Mouse (Mus musculus) CH12.LX (cell line): Measurements from ENCODE around the gene Igfbp1. TPM values are rescaled to one million over a fixed set of nuclear protein-coding genes. Genes with fewer than 3 reads are reported as not detected.

Experiments
- DNase-seq: peaks from one replicate; pipeline ENCODE4 v3.0.0-alpha.2; 2013; ENCODE audit errors: extremely low read depth
- H3K27ac ChIP-seq: 2 replicates; pipeline ENCODE4 v1.5.1; 2012; ENCODE audit warnings: low read depth, mild to moderate bottlenecking, control low read depth, moderate library complexity; ENCODE audit not compliant: insufficient read depth
- H3K27me3 ChIP-seq: replicated peaks from 2 replicates; pipeline ENCODE3; 2012; ENCODE audit warnings: inconsistent platforms
- H3K36me3 ChIP-seq, 2 experiments: replicated peaks in 1 of 2; 2 replicates each; pipeline versions ENCODE3 to v1.6.1; 2012; ENCODE audit warnings: inconsistent platforms in 1 of 2, low read length in 1 of 2, mild to moderate bottlenecking in 1 of 2, mixed read lengths in 1 of 2, moderate library complexity in 1 of 2; ENCODE audit not compliant: control insufficient read depth in 1 of 2, insufficient read depth in 1 of 2
- H3K4me1 ChIP-seq, 2 experiments: 2 replicates each; pipeline ENCODE4 v1.6.1; 2012; ENCODE audit warnings: inconsistent platforms in 1 of 2, moderate library complexity in 1 of 2; ENCODE audit not compliant: insufficient read depth in 2 of 2, control insufficient read depth in 1 of 2
- H3K4me2 ChIP-seq: 2 replicates; pipeline ENCODE4 v1.6.1; 2012; ENCODE audit warnings: low read depth, mild to moderate bottlenecking, control low read depth; ENCODE audit not compliant: poor library complexity, insufficient read depth, severe bottlenecking
- H3K4me3 ChIP-seq, 3 experiments: fragments of 150-350 bp in 1 of 3; sonication (generic) in 1 of 3; replicated peaks in 1 of 3; 2 replicates each; pipeline versions ENCODE3 to v1.5.1; 2011 to 2012; ENCODE audit warnings: low read depth in 2 of 3, low read length in 2 of 3, mild to moderate bottlenecking in 2 of 3, moderate library complexity in 2 of 3, control low read depth in 1 of 3, improper control_type of control experiment in 1 of 3, inconsistent platforms in 1 of 3, mixed read lengths in 1 of 3; ENCODE audit not compliant: poor library complexity in 1 of 3
- H3K79me2 ChIP-seq: replicated peaks from 2 replicates; pipeline ENCODE4 v1.6.1; 2012; ENCODE audit warnings: mild to moderate bottlenecking, moderate library complexity; ENCODE audit not compliant: control insufficient read depth, poor library complexity, insufficient read depth, severe bottlenecking; ENCODE audit errors: extremely low read depth
- H3K9ac ChIP-seq: 2 replicates; pipeline ENCODE4 v1.6.1; 2012; ENCODE audit warnings: low read depth, mild to moderate bottlenecking, control low read depth, moderate library complexity; ENCODE audit not compliant: insufficient read depth
- H3K9me3 ChIP-seq: replicated peaks from 2 replicates; pipeline ENCODE3; 2012; ENCODE audit warnings: low read length, inconsistent platforms, mixed read lengths
- BHLHE40 ChIP-seq: IDR thresholded peaks from 2 replicates; pipeline ENCODE4 v1.6.1; 2011; ENCODE audit warnings: mild to moderate bottlenecking, low read depth, low read length, improper control_type of control experiment
- CTCF ChIP-seq, 2 experiments: IDR thresholded peaks in 1 of 2; conservative IDR thresholded peaks in 1 of 2; 2 replicates each; pipeline ENCODE4 v1.5.1; 2011 to 2012; ENCODE audit warnings: low read depth in 2 of 2, low read length in 2 of 2, improper control_type of control experiment in 1 of 2, inconsistent platforms in 1 of 2, mild to moderate bottlenecking in 1 of 2, moderate library complexity in 1 of 2
- E2F4 ChIP-seq: IDR thresholded peaks from 2 replicates; pipeline ENCODE4 v1.6.1; 2011; ENCODE audit warnings: low read depth, low read length, improper control_type of control experiment; ENCODE audit not compliant: insufficient replicate concordance
- EP300 ChIP-seq: IDR thresholded peaks from 2 replicates; pipeline ENCODE4 v1.6.1; 2011; ENCODE audit warnings: low read length, improper control_type of control experiment
- ETS1 ChIP-seq: conservative IDR thresholded peaks from 2 replicates; pipeline ENCODE4 v1.6.1; 2012; ENCODE audit warnings: low read depth, mild to moderate bottlenecking, inconsistent platforms, low read length, improper control_type of control experiment, moderate library complexity
- GABPA ChIP-seq: IDR thresholded peaks from 2 replicates; pipeline ENCODE4 v1.6.1; 2012; ENCODE audit warnings: low read depth, low read length, improper control_type of control experiment, inconsistent platforms; ENCODE audit not compliant: insufficient replicate concordance
- HCFC1 ChIP-seq: IDR thresholded peaks from 2 replicates; pipeline ENCODE4 v1.6.1; 2012; ENCODE audit warnings: low read depth, mild to moderate bottlenecking, inconsistent platforms, low read length, improper control_type of control experiment
- IRF4 ChIP-seq: IDR thresholded peaks from 2 replicates; pipeline ENCODE4 v1.6.1; 2014; ENCODE audit warnings: low read depth, mild to moderate bottlenecking, inconsistent platforms, low read length, improper control_type of control experiment
- JUND ChIP-seq: conservative IDR thresholded peaks from 2 replicates; pipeline ENCODE4 v1.6.1; 2011; ENCODE audit warnings: low read depth, low read length, improper control_type of control experiment
- KAT2A ChIP-seq: IDR thresholded peaks from 2 replicates; pipeline ENCODE4 v1.6.1; 2012; ENCODE audit warnings: low read length, improper control_type of control experiment, inconsistent platforms; ENCODE audit not compliant: insufficient replicate concordance
- MAZ ChIP-seq: IDR thresholded peaks from 2 replicates; pipeline ENCODE4 v1.6.1; 2012; ENCODE audit warnings: low read depth, mild to moderate bottlenecking, inconsistent platforms, low read length, improper control_type of control experiment, moderate library complexity
- MXI1 ChIP-seq: IDR thresholded peaks from 2 replicates; pipeline ENCODE4 v1.6.1; 2011; ENCODE audit warnings: mild to moderate bottlenecking, low read depth, low read length, improper control_type of control experiment
- MYC ChIP-seq: IDR thresholded peaks from 2 replicates; pipeline ENCODE4 v1.6.1; 2011; ENCODE audit warnings: low read depth, mild to moderate bottlenecking, improper control_type of control experiment, low read length
- NELFE ChIP-seq: IDR thresholded peaks from 2 replicates; pipeline ENCODE4 v1.6.1; 2011; ENCODE audit warnings: low read depth, low read length, improper control_type of control experiment
- NRF1 ChIP-seq: IDR thresholded peaks from 2 replicates; pipeline ENCODE4 v1.6.1; 2014; ENCODE audit warnings: low read depth, mild to moderate bottlenecking, inconsistent platforms, low read length, improper control_type of control experiment, moderate library complexity
- PAX5 ChIP-seq: IDR thresholded peaks from 2 replicates; pipeline ENCODE4 v1.6.1; 2012; ENCODE audit warnings: low read length, inconsistent platforms, mixed read lengths
- POLR2AphosphoS2 ChIP-seq: IDR thresholded peaks from 2 replicates; pipeline ENCODE4 v1.6.1; 2011; ENCODE audit warnings: low read depth, low read length, improper control_type of control experiment
- RAD21 ChIP-seq: IDR thresholded peaks from 2 replicates; pipeline ENCODE4 v1.6.1; 2011; ENCODE audit warnings: low read depth, mild to moderate bottlenecking, low read length, improper control_type of control experiment, moderate library complexity
- RCOR1 ChIP-seq: conservative IDR thresholded peaks from 2 replicates; pipeline ENCODE4 v1.6.1; 2012; ENCODE audit warnings: low read depth, mild to moderate bottlenecking, inconsistent platforms, low read length, improper control_type of control experiment
- SIN3A ChIP-seq: IDR thresholded peaks from 2 replicates; pipeline ENCODE4 v1.6.1; 2012; ENCODE audit warnings: low read length, improper control_type of control experiment, inconsistent platforms
- SMC3 ChIP-seq: IDR thresholded peaks from 2 replicates; pipeline ENCODE4 v1.6.1; 2011; ENCODE audit warnings: low read depth, low read length, improper control_type of control experiment
- TBP ChIP-seq: conservative IDR thresholded peaks from 2 replicates; pipeline ENCODE4 v1.6.1; 2011; ENCODE audit warnings: low read depth, low read length, improper control_type of control experiment
- TCF12 ChIP-seq: IDR thresholded peaks from 2 replicates; pipeline ENCODE4 v1.6.1; 2014; ENCODE audit warnings: low read depth, mild to moderate bottlenecking, inconsistent platforms, low read length, improper control_type of control experiment
- UBTF ChIP-seq: IDR thresholded peaks from 2 replicates; pipeline ENCODE4 v1.6.1; 2012; ENCODE audit warnings: low read depth, mild to moderate bottlenecking, inconsistent platforms, low read length, improper control_type of control experiment, moderate library complexity
- USF2 ChIP-seq: conservative IDR thresholded peaks from 2 replicates; pipeline ENCODE4 v1.6.1; 2011; ENCODE audit warnings: low read depth, low read length, improper control_type of control experiment
- ZKSCAN1 ChIP-seq: IDR thresholded peaks from 2 replicates; pipeline ENCODE4 v1.6.1; 2012; ENCODE audit warnings: low read depth, inconsistent platforms, low read length, improper control_type of control experiment, borderline replicate concordance
- dilution Hi-C: fragments of 300-500 bp; cut with MboI; formaldehyde crosslinking; loops from 2 replicates; pipeline ENCODE4 v1.14.3; 2020; ENCODE audit warnings: low sequenced_read_pairs; ENCODE audit not compliant: extremely low pct_unique_long_range_greater_than_20kb, extremely low pct_ligation_motif_present
- in situ Hi-C: fragments of 300-500 bp; cut with MboI; formaldehyde crosslinking; loops from 3 replicates; pipeline ENCODE4 v1.14.3; 2019; ENCODE audit warnings: low sequenced_read_pairs, low pct_ligation_motif_present, low pct_unique_long_range_greater_than_20kb, mixed read lengths
- polyA plus RNA-seq: library from polyadenylated mRNA; unstranded; fragments of >175 nt; gene quantifications from 2 replicates; pipeline ENCODE4 v1.2.1, GENCODE M21; 2012; ENCODE audit warnings: low read depth; ENCODE audit not compliant: insufficient read length
- total RNA-seq, 2 experiments: library from RNA; depleted of rRNA; stranded (reverse); fragments of 300-350 nt in 1 of 2; fragments of >200 nt in 1 of 2; gene quantifications; 2 replicates each; pipeline ENCODE4 v1.2.3; 2012 to 2014

Igfbp1 gene
- total and polyA plus RNA-seq, 3 experiments, result not detected

DNA sequence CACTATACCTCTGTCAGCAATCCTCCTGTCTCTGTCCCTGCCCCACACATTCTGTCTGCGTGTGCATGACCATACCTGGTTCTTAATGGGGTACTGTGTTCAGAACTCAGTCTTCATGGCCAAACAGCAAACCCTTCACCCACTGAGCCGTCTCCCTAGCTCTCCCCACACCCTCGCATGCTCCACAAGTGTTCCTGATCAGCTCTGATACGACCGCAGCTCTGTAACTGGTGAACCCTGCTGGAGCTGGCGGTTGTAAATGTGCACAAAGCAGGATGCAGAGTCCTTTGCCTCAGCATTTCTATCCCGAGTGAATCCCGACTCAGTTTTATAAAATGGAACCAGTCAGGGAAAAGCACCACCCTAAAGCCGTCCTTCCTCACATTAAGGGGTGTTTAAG is 6.3 kb downstream of the Igfbp1 start:
- no peak overlapping the region for H3K9ac ChIP-seq
- H3K4me2 ChIP-seq, result no peak overlapping the region
- peaks cover 26% of the 10 kb centered on the region for H3K9me3 ChIP-seq
- H3K27ac ChIP-seq, result no peak overlapping the region
- H3K4me3 ChIP-seq, result no peak overlapping the region
- TF ChIP-seq EP300, result no peak
- TF ChIP-seq MYC, result no peak
- no peak for TF ChIP-seq ZKSCAN1
- no peak for TF ChIP-seq NELFE
- TF ChIP-seq TCF12, result no peak
- no peak for TF ChIP-seq MAZ
- TF ChIP-seq JUND, result no peak
- TF ChIP-seq NRF1, result no peak
- no peak for DNase-seq
- in situ Hi-C loops, result loop anchor here (25.0 kb wide), 1 partner anchor 1033 kb away; no protein-coding TSS in a partner anchor
- peaks cover 30% of the 10 kb centered on the region for H3K27me3 ChIP-seq
- H3K4me1 ChIP-seq, result no peaks in the 10 kb centered on the region
- dilution Hi-C loops, result no loop called here
- H3K36me3 ChIP-seq, result no peaks in the 10 kb centered on the region
- no peaks in the 10 kb centered on the region for H3K79me2 ChIP-seq

DNA sequence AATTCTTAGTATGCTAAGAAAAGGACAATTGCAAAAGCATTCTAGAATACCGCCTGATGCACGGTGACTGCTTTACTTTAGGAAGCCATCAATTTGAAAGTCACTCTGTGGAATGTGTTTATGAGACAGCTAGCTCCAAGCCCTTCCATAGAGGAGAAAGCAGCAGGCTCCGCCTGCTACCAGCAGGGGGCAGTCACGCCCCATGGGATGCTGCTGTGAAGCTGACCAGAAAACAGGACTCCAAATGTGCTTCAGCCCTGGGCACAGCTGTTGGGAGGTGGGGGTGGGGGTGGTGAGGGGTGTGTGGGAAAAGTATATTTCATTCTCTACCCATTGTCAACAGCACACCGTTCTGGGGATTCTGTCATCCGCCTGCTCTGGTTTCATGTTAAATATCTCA is 12.8 kb downstream of the Igfbp1 start:
- dilution Hi-C loops, result no loop called here
- DNase-seq, result peak; percentile 41
- in situ Hi-C loops, result loop anchor here (25.0 kb wide), 1 partner anchor 1027 kb away; no protein-coding TSS in a partner anchor

GRCm38 (mm10) chr11:7211211-7211610 is 13.6 kb downstream of the Igfbp1 start:
- Histone ChIP-seq H3K4me3 (no peak overlapping the region), H3K4me1 (no peaks in the 10 kb centered on the region), H3K79me2 (no peaks in the 10 kb centered on the region), H3K27ac (no peak overlapping the region), H3K27me3 (peaks cover 4% of the 10 kb centered on the region), H3K9ac (no peak overlapping the region), H3K4me2 (no peak overlapping the region), H3K9me3 (peaks cover 46% of the 10 kb centered on the region), H3K36me3 (no peaks in the 10 kb centered on the region)
- in situ Hi-C loops (loop anchor here (25.0 kb wide), 1 partner anchor 1026 kb away; no protein-coding TSS in a partner anchor), dilution Hi-C loops (no loop called here)
- no peak for DNase-seq
- TF ChIP-seq TBP (no peak), MYC (no peak), BHLHE40 (no peak), UBTF (no peak), RCOR1 (no peak), HCFC1 (no peak), E2F4 (no peak), PAX5 (no peak), ETS1 (no peak), JUND (no peak), KAT2A (no peak), SIN3A (no peak), POLR2AphosphoS2 (no peak), USF2 (no peak), MXI1 (no peak), IRF4 (no peak), TCF12 (no peak)

More for the DNA sequence above, 12.8 kb downstream of the Igfbp1 start:
- no peak overlapping the region for H3K4me2 ChIP-seq
- peaks cover 50% of the 10 kb centered on the region for H3K9me3 ChIP-seq
- H3K4me1 ChIP-seq, result no peaks in the 10 kb centered on the region
- no peak overlapping the region for H3K27ac ChIP-seq
- no peaks in the 10 kb centered on the region for H3K36me3 ChIP-seq
- TF ChIP-seq SMC3, result peak; percentile 67
- peak; percentile 77 for TF ChIP-seq RAD21
- TF ChIP-seq CTCF (conservative IDR thresholded peaks at IDR 0.05 in 1 of 2, IDR thresholded peaks at IDR 0.05 in 1 of 2; ENCODE audit: low read depth in 2 of 2, low read length in 2 of 2), result peak; percentile 81 to 85
- no peak for TF ChIP-seq KAT2A
- TF ChIP-seq GABPA, result no peak
- no peak for TF ChIP-seq NRF1
- no peak overlapping the region for H3K9ac ChIP-seq
- H3K79me2 ChIP-seq, result no peaks in the 10 kb centered on the region
- no peak overlapping the region for H3K4me3 ChIP-seq
- peaks cover 10% of the 10 kb centered on the region for H3K27me3 ChIP-seq
